Mouse (Mus musculus): Measurements from ENCODE around the gene Chit1. TPM values are rescaled to one million over a fixed set of nuclear protein-coding genes. Genes with fewer than 3 reads are reported as not detected.

Chit1 gene
- total RNA-seq, 1 experiment = 0.13 TPM

- Histone ChIP-seq H3K36me3 (ENCODE audit: control insufficient read depth, insufficient read depth, low read length, poor library complexity, severe bottlenecking) (no peaks in the 10 kb centered on the region), H3K27ac (ENCODE audit: insufficient read depth, low read depth, low read length, poor library complexity, severe bottlenecking) (no peak overlapping the region), H3K9me3 (ENCODE audit: control insufficient read depth, insufficient read depth, low read depth, low read length) (no peaks in the 10 kb centered on the region), H3K4me1 (ENCODE audit: control insufficient read depth in 2 of 2, insufficient read depth in 2 of 2, low read length in 2 of 2, poor library complexity in 1 of 2) (peaks cover 7 to 26% of the 10 kb centered on the region in 2 experiments; a peak in 2 of 4 replicates), H3K9ac (ENCODE audit: insufficient read depth, low read depth, low read length, poor library complexity, severe bottlenecking) (no peak overlapping the region), H3K4me3 (ENCODE audit: insufficient read depth in 1 of 2, low read depth in 1 of 2, low read length in 2 of 2, poor library complexity in 1 of 2, severe bottlenecking in 1 of 2) (no peak overlapping the region)
- no peak for TF ChIP-seq HCFC1 (IDR thresholded peaks at IDR 0.05; ENCODE audit: borderline replicate concordance, insufficient read depth, low read length)
- DNase-seq (ENCODE audit: low read depth, low spot score) = no peak
- in situ Hi-C loops (cut with MboI; ENCODE audit: low sequenced_read_pairs in 2 of 2, unreplicated experiment in 2 of 2) = no loop called here
These were observed 15.9 kb upstream of the Chit1 start for GRCm38 (mm10) chr1:134095033-134095612.

- Histone ChIP-seq H3K9me3 (ENCODE audit: control insufficient read depth, insufficient read depth, low read depth, low read length) (no peaks in the 10 kb centered on the region), H3K4me1 (ENCODE audit: control insufficient read depth in 2 of 2, insufficient read depth in 2 of 2, low read length in 2 of 2, poor library complexity in 1 of 2) (peaks cover 7 to 31% of the 10 kb centered on the region in 2 experiments; a peak in 3 of 4 replicates), H3K36me3 (ENCODE audit: control insufficient read depth, insufficient read depth, low read length, poor library complexity, severe bottlenecking) (no peaks in the 10 kb centered on the region), H3K9ac (ENCODE audit: insufficient read depth, low read depth, low read length, poor library complexity, severe bottlenecking) (no peak overlapping the region), H3K4me3 (ENCODE audit: insufficient read depth in 1 of 2, low read depth in 1 of 2, low read length in 2 of 2, poor library complexity in 1 of 2, severe bottlenecking in 1 of 2) (no peak overlapping the region), H3K27ac (ENCODE audit: insufficient read depth, low read depth, low read length, poor library complexity, severe bottlenecking) (no peak overlapping the region)
- no peak for DNase-seq (ENCODE audit: low read depth, low spot score)
- TF ChIP-seq ZNF384 (IDR thresholded peaks at IDR 0.05; ENCODE audit: low read depth, low read length) (no peak), CHD2 (IDR thresholded peaks at IDR 0.05; ENCODE audit: low read depth, low read length) (no peak), HCFC1 (IDR thresholded peaks at IDR 0.05; ENCODE audit: borderline replicate concordance, insufficient read depth, low read length) (no peak), ZC3H11A (IDR thresholded peaks at IDR 0.05; ENCODE audit: borderline replicate concordance, low read depth, low read length) (no peak), MAFK (IDR thresholded peaks at IDR 0.05; ENCODE audit: insufficient read depth, low read depth, low read length) (no peak)
- in situ Hi-C loops (cut with MboI; ENCODE audit: low sequenced_read_pairs in 2 of 2, unreplicated experiment in 2 of 2) = no loop called here
These were observed 15.3 kb upstream of the Chit1 start for GRCm38 (mm10) chr1:134095721-134096120.

GRCm38 (mm10) chr1:134096264-134096934 is 14.6 kb upstream of the Chit1 start:
- Histone ChIP-seq H3K9ac (ENCODE audit: insufficient read depth, low read depth, low read length, poor library complexity, severe bottlenecking) (no peak overlapping the region), H3K4me1 (ENCODE audit: control insufficient read depth in 2 of 2, insufficient read depth in 2 of 2, low read length in 2 of 2, poor library complexity in 1 of 2) (peaks cover 12 to 37% of the 10 kb centered on the region in 2 experiments), H3K9me3 (ENCODE audit: control insufficient read depth, insufficient read depth, low read depth, low read length) (no peaks in the 10 kb centered on the region), H3K4me3 (ENCODE audit: insufficient read depth in 1 of 2, low read depth in 1 of 2, low read length in 2 of 2, poor library complexity in 1 of 2, severe bottlenecking in 1 of 2) (no peak overlapping the region), H3K36me3 (ENCODE audit: control insufficient read depth, insufficient read depth, low read length, poor library complexity, severe bottlenecking) (no peaks in the 10 kb centered on the region), H3K27ac (ENCODE audit: insufficient read depth, low read depth, low read length, poor library complexity, severe bottlenecking) (no peak overlapping the region)
- no peak for DNase-seq (ENCODE audit: low read depth, low spot score)
- TF ChIP-seq ZNF384 (IDR thresholded peaks at IDR 0.05; ENCODE audit: low read depth, low read length) (no peak), MAFK (IDR thresholded peaks at IDR 0.05; ENCODE audit: insufficient read depth, low read depth, low read length) (no peak), ZC3H11A (IDR thresholded peaks at IDR 0.05; ENCODE audit: borderline replicate concordance, low read depth, low read length) (no peak), CHD2 (IDR thresholded peaks at IDR 0.05; ENCODE audit: low read depth, low read length) (no peak), HCFC1 (IDR thresholded peaks at IDR 0.05; ENCODE audit: borderline replicate concordance, insufficient read depth, low read length) (no peak)
- in situ Hi-C loops (cut with MboI; ENCODE audit: low sequenced_read_pairs in 2 of 2, unreplicated experiment in 2 of 2) = no loop called here

GRCm38 (mm10) chr1:134097080-134097855 is 13.8 kb upstream of the Chit1 start:
- Histone ChIP-seq H3K4me1 (ENCODE audit: control insufficient read depth in 2 of 2, insufficient read depth in 2 of 2, low read length in 2 of 2, poor library complexity in 1 of 2) (peaks cover 13 to 37% of the 10 kb centered on the region in 2 experiments), H3K9me3 (ENCODE audit: control insufficient read depth, insufficient read depth, low read depth, low read length) (no peaks in the 10 kb centered on the region), H3K9ac (ENCODE audit: insufficient read depth, low read depth, low read length, poor library complexity, severe bottlenecking) (no peak overlapping the region), H3K4me3 (ENCODE audit: insufficient read depth in 1 of 2, low read depth in 1 of 2, low read length in 2 of 2, poor library complexity in 1 of 2, severe bottlenecking in 1 of 2) (no peak overlapping the region), H3K36me3 (ENCODE audit: control insufficient read depth, insufficient read depth, low read length, poor library complexity, severe bottlenecking) (no peaks in the 10 kb centered on the region), H3K27ac (ENCODE audit: insufficient read depth, low read depth, low read length, poor library complexity, severe bottlenecking) (no peak overlapping the region)
- in situ Hi-C loops (cut with MboI; ENCODE audit: low sequenced_read_pairs in 2 of 2, unreplicated experiment in 2 of 2) = no loop called here
- TF ChIP-seq ZNF384 (IDR thresholded peaks at IDR 0.05; ENCODE audit: low read depth, low read length) (no peak), ZC3H11A (IDR thresholded peaks at IDR 0.05; ENCODE audit: borderline replicate concordance, low read depth, low read length) (no peak), MAFK (IDR thresholded peaks at IDR 0.05; ENCODE audit: insufficient read depth, low read depth, low read length) (no peak), HCFC1 (IDR thresholded peaks at IDR 0.05; ENCODE audit: borderline replicate concordance, insufficient read depth, low read length) (no peak), CHD2 (IDR thresholded peaks at IDR 0.05; ENCODE audit: low read depth, low read length) (no peak)
- no peak for DNase-seq (ENCODE audit: low read depth, low spot score)
